Mouse (Mus musculus) layer of hippocampus, adult 9-10 months (tissue): ENCODE results near the gene Nrxn1.
A peak's percentile ranks its signal among the peaks of the same experiment; 100 is the strongest.

Experiments used
- DNase-seq: peaks from one replicate; pipeline ENCODE4 v3.0.0; 2022; ENCODE audit warnings: low spot score

Gene Nrxn1

DNA sequence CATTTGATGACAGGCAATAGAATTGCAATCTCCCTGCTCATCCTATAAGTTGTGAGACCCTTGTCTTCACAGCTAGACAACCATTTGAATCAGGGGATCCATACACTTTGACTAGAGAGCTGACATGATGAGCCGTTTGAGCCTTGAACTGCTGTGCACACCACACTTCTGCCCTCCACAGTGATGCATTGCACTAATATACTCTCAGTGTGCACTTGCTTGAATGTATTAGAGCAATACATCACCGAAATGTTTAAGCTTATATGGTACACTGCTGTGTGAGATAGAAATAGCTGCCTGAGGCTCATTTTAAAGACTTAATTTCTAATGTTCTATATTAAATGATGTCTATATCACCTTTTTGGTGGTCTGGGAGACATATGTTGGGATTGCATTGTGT, 430.6 kb downstream of the Nrxn1 start:
- DNase-seq, result no peak

DNA sequence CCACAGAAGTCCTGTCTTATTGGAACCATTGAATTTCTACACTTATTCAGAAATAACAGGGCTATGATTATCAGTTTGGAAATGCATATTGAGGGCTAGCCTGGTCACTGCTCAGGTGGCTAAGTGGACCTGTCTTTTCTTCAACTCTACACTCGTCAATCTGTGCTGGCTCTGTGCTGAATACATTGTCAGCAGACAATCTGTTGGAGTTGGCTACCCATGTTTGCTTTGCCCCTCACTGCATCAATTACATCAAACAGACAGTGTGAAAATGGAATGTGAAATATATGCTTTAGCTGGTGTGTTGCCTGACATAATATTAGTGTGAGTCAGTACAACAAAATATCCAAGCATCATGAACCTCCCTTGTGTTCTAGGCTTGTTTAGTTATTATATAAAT, 438.4 kb downstream of the Nrxn1 start:
- no peak for DNase-seq

- peak; percentile 49 for DNase-seq
Observed at GRCm38 (mm10) chr17:90653347-90653746, 439.5 kb downstream of the Nrxn1 start.

DNA sequence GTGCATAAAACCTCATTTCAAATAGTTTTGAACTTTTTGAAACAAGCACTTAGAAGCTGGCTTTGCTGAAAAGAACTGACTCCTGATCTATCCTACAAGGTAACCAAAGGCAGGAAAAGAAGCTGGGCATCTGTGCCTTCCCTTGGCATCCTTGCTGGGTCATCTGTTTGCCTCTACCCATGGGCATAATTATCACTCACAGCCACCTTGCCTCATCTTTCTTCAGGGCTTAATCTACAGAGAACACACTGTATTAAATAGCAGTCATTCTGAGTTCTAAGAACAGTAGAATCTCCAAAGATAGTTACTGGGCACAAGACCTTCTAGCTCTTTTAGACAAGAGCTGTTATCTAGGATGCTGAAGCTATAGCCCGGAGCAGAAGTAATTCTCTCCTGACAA, 442.6 kb downstream of the Nrxn1 start:
- DNase-seq, result no peak

DNA sequence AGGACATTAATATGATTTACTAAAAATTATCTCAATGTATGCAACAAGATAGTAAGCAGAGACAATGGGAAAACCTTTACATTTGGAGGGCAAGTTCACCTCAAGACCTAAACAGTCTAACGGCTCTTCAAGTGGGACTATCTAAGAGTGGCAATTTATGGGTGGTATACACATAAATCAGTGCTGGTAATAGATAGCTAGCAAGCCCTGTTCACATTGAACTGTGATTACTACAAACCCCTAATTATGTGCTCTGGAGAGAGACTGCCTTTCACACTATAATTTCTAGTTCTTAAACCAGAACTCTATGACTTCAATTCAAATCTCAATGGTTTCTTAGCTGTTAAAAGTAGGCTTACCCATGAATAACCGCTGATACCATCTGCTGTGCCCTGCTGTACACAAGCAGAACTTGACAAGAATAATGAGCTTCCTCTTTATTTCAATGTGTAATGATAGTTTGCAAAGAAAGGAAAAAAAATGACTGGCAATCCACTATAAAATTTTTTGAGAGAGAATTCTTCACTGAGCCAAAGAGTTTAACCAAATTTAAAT, 453.8 kb downstream of the Nrxn1 start:
- peak; percentile 22 for DNase-seq

- no peak for DNase-seq
Observed at GRCm38 (mm10) chr17:90638183-90638727, 454.6 kb downstream of the Nrxn1 start.

- no peak for DNase-seq
Observed at GRCm38 (mm10) chr17:90631371-90631770, 461.5 kb downstream of the Nrxn1 start.

DNA sequence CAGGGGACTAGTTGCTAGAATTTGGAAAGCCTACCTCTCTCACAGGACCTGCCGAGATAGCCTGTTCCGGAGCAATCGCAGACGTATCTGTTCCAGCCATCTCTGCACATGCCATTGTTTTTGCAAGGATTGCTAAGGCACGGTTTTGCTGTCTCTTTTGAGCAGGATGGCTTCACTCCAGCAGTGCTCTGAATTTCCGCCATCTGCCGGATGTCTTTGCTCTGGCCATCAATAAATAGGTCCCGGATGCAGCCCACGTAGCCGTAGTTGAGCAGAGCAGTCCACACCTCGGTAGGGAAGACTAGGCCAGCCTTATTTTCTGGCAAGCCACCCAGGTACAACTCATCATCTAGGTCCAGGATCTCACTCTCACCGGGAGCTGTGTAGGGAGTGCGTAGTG, 463.0 kb downstream of the Nrxn1 start:
- peak; percentile 25 for DNase-seq

- DNase-seq, result peak; percentile 71
Observed at GRCm38 (mm10) chr17:90628469-90628868, 464.4 kb downstream of the Nrxn1 start.

GRCm38 (mm10) chr17:90628004-90628403, 464.9 kb downstream of the Nrxn1 start:
- DNase-seq, result no peak

- DNase-seq, result no peak
Observed at GRCm38 (mm10) chr17:90627395-90627794, 465.5 kb downstream of the Nrxn1 start.

DNA sequence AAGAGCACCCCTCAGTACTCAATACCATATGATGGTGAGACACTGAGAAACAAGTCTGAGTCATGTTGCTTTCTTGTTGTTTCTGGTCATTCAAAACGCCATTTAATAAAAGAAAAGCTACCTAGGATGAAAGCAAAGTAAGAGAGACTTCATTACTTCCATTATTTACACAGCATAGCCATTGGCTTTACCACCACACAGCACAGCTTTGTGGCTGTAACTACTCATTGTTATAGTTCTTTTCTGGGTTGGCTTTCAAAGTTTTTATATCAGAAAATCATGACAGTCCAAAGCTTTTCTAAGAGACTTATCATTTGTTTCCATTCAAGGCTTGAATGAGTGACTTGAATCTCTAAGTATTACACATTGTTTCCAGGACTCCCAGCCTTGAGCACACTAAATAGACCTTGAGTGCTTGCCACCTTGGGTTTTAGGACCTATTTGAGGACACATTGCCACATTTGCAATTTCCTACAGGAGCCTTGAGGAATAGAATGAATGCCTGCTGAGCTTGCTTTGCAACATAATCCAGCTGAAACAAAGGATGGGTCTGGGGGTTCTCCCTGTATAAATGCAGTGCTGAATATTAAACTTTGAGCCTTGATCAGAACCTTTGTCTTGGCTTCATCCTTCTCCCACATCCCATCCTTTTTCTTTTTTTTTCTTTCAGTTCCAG, 468.1 kb downstream of the Nrxn1 start:
- no peak for DNase-seq

DNA sequence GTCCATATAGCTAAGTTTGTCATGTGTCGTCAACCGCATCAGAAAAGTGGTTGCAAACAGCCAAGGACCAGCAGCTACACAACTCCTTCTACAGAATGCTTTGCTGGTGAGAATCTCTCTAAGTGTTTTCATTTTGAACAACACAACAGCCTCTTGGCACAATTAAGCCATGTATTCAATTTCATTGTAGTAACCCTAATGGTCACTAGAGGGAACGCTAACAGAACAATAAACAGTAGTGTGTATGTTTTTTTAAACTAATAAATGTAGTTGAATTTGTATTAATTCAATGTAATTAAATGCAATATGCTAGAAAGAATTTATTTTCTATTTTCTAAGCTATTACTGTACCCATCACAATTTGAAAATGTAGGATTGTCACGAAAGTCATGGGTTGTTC, 471.0 kb downstream of the Nrxn1 start:
- no peak for DNase-seq

- no peak for DNase-seq
Observed at GRCm38 (mm10) chr17:90615019-90615418, 477.9 kb downstream of the Nrxn1 start.

DNA sequence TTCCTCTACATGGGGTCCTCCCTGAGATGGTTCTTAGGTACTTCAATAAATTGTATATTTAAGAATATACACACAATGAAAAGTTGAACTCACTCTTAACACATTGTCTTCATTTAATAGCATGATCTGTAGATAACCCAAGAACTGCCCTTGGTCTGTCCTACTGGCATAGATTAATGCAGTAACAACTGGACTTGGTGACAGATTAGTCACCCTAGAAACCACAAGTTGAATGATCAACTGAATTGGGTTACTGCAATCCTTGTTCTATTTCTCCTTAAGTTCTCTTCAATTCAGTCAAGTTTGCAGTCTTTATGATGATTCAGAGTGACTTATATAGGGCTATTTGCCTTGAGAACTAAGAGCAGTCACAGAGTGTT, 485.5 kb downstream of the Nrxn1 start:
- no peak for DNase-seq

DNA sequence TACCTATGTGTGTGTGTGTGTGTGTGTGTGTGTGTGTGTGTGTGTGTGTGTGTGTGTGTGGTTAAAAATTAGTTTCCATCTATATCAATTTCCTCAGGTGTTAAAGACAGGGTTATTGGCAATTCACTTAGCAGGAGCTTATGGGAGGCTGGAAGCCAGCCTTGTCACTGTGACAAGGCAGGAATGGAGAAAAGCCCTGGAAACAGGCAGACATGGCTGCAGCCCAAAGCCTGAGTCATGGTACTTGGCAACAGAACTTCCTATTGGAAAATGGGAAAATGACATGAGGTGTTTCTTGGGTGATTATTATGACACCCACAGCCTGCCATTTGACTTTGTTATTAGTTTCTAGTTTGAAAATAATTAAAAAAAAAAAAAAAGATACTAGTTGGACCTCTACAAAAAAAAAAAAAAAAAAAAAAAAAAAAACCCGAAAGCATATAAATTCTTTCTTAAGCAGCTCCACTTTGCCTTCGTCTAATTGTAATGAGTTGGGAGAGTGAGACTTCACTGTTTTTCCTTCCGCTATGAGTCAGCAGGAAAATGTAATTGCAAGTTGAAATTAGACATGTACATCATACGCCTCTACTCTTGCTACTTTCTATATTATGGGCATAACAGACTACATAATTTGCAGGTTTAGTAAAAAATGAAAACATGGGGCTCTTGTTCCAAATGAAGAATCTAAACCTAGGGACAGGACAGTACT, 486.0 kb downstream of the Nrxn1 start:
- DNase-seq, result peak; percentile 49

- no peak for DNase-seq
Observed at GRCm38 (mm10) chr17:90599570-90600524, 493.0 kb downstream of the Nrxn1 start.

GRCm38 (mm10) chr17:90594798-90595533, 497.9 kb downstream of the Nrxn1 start:
- no peak for DNase-seq

DNA sequence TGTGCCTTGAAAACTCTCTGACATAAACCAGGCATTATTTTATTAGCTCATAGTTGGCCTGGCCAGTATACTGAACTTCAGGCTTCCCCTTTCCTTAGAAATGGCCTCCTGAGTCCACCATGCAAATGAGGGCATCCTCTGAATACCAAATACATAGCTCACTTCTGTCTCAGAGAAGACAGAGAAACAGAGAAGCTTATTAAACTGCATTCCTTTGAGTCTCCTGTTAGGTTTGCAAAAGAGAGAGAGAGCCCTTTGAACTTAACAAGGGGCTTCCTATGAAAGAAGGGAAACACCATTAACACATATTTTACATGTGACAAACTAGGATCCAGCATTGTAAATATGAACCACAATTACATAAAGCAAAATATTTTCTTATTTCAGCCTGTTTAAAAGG, 506.0 kb downstream of the Nrxn1 start:
- no peak for DNase-seq

DNA sequence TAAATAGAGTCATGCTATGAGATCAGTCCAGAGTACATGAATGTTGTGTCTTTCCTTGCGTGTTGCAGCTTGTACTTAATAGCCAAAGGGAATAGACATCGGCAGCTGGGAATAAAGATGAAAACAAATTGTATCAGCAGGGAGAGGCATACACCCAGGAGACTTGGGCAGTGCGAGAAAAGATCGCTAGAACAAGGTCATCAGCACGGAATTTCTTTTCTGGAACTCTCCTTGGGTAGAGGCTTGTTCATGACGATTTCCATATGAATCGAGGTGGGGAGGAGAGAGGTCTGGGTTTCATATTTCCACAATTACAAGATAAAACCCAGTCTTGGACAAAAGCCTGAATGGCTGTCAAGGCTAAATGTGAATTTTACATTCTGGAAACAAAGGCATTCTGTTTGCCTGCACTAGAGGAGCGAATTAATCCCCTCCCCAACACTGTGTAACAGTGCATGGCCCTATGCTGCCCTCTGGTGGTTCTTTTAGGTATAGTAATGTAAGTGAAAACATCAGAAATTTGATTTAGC, 508.1 kb downstream of the Nrxn1 start:
- DNase-seq, result peak; percentile 91
